Mouse (Mus musculus): Measurements from ENCODE around the gene Gpr1.

GRCm38 (mm10) chr1:63225009-63225408 lies 10.7 kb upstream of the Gpr1 start:
- TF ChIP-seq MAFK (IDR thresholded peaks at IDR 0.05; ENCODE audit: insufficient read depth, low read depth, low read length) = no peak
- no peak for TF ChIP-seq ZC3H11A (IDR thresholded peaks at IDR 0.05; ENCODE audit: borderline replicate concordance, low read depth, low read length)
- no peak for TF ChIP-seq CHD2 (IDR thresholded peaks at IDR 0.05; ENCODE audit: low read depth, low read length)
- TF ChIP-seq ZNF384 (IDR thresholded peaks at IDR 0.05; ENCODE audit: low read depth, low read length) = no peak
- no peak for TF ChIP-seq HCFC1 (IDR thresholded peaks at IDR 0.05; ENCODE audit: borderline replicate concordance, insufficient read depth, low read length)

Data from ES-E14 (cell line).